Mouse (Mus musculus): Measurements from ENCODE around the gene Zfp809.
"Not testable (repeated sequence)": the region's sequence is repeated elsewhere in the genome, so short reads cannot be mapped to it uniquely, and the experiment has no call there.

Gene Zfp809

DNA sequence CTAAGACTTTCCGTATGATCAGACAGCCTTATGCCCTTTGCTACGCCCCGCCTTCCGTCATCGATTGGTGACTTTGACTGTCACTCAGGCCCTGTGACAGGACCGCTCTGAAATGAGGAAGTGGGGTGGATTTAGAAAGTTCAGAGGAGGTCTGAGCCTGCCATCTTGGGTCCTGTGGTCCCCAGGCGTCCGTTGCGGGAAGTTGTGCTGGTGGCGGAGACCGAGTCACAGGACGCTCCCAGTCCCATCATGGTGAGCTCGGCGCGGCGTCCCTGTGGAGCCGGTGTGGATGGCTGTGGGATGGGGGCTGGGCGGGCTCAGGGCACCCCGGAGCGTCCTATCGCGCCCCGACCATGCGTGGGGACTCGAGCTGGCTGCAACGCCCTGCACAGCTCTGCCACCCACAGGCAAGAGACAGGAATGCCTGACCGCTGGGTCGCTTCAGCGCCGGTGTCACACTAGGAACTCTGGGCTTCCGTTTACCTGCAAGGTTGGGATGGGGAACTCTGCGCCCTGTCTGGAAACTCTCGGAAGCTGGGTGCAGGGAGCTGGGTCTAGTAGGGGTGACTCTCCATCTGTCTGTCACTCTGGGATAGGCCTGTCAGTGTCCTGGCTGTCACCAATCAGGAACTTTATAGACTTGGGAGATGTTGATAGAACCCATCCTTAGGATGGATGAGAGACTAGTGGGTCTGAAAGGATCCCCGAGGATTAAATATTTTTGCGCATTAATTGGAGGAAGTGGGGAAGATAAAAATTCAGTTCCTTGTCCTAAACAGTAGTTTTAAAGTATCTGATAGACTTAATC is at the start of gene Zfp809:
Gene Zfp809, plus strand, starts transcription at position 134 of the 808 bp plus-strand sequence.
- peak; percentile 97 to 99 for DNase-seq (ENCODE audit: low spot score in 2 of 2)

DNA sequence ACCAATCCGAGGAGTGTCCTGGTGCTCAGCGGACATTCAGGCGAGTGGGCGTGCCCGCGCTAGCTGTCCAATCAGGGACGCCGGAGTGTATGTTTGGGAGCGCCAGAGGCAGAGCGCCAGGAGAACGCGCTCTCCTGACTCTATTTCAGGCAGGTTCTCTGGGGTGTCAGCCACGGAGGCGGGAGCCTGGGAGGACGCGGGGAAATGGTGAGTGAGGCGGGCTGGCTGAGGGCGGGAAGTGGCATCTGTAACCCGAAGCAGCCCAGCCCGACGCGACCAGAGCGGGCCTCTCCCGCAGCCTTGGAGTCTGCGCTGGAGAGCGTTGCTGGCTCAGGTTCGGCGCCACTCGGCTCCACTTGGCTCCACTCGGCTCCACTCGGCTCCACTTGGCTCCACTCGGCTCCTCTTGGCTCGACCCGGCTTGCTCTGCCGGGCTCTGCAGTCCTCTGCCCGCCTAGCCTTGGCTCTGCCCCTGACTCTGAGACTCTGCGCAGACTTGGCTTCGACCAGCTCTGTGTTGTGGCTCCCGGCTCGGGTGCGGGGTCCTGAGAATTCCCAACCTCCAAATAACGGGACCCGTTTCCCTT is 37.4 kb upstream of the Zfp809 start, which contains the start of gene Zfp872:
Gene Zfp872, plus strand, starts transcription at position 66 of the 587 bp plus-strand sequence.
- peak; percentile 9 to 19 for DNase-seq (ENCODE audit: low spot score in 2 of 2)

DNA sequence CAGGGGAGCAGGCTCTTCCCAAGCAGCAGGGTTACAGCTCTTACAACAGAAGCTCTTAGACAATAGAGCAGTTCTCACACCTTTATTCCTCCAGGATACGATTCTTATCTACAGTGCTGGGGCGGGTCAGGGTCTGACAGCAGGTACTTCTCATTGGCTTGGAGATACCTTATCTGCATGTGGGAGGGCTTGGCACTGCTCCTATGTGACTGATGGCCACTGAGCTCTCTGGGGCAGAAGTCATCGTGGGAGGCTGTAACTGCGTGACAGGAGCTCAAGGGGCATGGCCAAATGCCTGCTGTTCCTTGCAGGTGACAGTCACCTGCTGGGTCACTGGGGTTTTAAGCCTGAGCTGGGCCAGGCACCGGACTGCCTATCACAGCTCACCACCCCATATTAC is 29.1 kb upstream of the Zfp809 start:
- no peak for DNase-seq (ENCODE audit: low spot score in 2 of 2)

DNA sequence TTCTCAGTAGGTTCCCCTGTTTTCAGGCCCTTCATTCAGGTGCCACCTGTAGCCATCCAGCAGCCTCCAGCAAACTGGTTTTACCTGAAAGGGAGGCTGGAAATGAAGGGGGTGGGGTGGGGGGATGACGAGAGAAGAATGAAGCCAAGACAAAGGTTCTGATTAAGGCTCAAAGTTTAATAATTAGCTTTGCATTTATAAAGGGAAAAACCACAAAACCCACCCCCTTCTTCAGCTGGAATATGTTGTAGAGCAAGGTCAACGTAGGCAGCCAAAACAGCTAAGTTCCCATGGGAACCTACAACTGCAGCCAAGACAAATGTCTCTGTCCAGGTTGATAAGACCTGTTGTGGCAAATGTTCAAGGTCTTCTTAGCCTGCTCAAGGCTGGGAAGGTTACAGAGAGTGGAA is 11.7 kb upstream of the Zfp809 start:
- DNase-seq (ENCODE audit: low spot score in 2 of 2) = no peak

DNA sequence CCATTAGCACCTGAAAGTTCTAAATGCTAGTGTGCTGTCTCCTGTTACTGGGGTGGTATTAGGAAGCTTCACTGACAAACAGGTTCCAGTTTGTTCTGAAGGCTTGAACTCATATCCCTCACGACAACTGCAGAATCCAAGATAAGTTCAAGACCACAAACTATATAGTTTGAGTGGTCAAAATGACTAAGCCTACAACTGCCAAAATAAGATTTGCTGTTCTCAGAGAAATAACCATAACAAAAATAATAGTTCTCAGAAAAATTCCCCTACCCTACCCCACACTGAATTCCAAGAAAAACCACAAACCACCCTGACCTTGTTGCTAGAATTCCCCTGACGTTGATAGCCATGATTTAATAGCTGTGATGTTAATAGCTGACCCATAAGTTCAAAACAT is 11.0 kb upstream of the Zfp809 start:
- DNase-seq (ENCODE audit: low spot score in 2 of 2) = no peak

DNA sequence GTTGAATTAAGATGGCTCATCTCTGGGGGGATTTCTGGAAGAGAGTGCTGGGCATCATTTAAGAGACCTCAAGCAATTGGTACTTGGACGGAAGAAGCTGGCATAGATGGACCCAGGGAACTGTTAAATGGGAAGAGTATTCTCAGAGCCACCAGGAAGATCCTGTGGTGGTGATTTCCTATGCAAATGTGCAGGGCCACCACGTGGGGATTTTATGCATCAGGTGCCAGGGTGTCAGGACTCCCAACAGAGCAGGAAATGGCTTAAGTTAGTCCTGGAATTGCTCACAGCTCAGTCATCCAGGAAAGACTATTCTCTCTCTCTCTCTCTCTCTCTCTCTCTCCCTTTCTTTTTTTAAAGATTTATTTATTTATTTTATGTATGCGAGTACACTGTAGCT is 8.8 kb upstream of the Zfp809 start:
- DNase-seq (ENCODE audit: low spot score in 2 of 2) = no peak

DNA sequence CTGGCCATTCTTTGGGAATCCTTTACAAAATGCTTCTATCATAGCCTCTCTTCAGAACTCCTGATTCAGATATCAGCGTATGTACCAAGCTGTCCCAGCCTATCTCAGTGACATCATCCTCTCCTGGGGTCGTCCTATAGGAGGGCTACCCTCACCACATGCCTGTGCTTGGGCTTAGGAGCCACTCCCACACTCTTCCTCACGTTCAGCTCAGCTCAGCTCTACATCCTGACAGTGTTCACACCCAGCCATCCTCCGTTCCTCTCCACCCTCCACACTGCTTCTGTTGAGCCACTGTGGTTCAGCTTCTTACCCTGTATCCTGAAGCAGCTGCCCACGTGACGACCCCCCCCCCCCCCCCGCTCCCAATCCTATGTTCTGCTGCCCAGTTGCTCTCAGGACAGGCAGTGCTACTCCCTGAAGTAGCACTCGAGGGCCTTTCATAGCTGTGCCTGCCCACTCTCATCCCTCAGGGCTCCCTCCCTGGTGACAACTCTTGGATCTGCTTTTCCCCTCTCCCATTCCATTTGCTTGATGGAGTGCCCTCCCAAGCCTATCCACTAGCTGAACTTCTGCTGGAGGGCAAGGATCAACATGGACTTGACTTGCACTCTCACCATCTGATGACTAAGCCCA is 7.5 kb upstream of the Zfp809 start:
- no peak for DNase-seq (ENCODE audit: low spot score in 2 of 2)

DNA sequence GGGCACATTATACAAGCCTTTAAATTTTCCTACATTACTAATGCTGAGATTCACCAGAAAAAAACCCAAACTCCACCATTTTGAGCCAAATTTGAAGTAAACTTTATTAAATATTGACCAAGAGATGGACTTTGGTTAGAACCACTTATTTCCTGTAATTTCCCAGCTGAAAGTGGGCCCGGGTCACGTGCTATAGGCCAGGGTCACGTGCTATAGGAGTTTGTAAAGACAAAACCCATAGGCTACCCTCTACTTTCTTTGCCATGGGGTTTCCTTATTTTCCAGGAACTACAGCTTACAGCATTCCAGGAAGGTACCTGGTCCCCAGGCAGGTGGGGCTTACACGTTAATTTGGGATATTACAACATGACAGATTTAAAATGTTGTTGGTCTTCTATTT is 1.4 kb upstream of the Zfp809 start:
- DNase-seq (ENCODE audit: low spot score in 2 of 2) = no peak

DNA sequence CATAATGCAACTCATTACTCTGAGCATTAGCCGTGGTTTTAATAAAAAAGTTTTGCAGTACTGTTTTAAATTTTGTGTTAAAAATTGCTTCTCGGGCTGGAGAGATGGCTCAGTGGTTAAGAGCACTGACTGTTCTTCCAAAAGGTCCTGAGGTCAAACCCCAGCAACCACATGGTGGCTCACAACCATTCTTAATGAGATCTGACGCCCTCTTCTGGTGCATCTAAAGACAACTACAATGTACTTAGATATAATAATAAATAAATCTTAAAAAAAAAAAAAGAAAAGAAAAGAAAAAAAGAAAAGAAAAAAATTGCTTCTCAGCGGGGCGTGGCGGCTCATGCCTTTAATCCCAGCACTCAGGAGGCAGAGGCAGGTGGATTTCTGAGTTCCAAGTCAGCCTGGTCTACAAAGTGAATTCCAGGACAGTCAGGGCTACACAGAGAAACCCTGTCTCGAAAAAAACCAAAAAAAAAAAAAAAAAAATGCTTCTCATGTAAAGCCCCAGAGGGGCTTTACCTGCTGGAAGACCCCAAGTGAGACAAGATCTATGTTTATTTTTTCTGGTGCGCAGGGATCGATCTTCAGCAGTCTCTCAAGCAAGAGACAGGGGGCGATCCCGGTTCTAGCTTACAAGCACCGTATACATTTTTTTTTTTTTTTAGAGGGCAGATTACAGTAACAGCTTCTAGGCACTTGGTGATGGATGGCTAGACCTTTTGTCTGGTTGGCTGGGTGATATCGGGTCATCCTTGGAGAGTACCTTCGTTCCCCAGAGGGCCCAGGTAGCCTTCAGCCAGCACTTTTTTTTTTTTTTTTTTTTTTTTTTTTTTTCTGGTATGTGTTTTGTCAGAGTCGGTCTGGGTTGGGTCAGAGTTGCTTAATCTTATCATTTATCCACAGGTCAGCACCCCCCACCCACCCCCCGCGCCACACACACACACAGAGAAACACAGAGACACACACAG is 694 bp upstream of the Zfp809 start:
- DNase-seq (ENCODE audit: low spot score in 2 of 2) = no peak

DNA sequence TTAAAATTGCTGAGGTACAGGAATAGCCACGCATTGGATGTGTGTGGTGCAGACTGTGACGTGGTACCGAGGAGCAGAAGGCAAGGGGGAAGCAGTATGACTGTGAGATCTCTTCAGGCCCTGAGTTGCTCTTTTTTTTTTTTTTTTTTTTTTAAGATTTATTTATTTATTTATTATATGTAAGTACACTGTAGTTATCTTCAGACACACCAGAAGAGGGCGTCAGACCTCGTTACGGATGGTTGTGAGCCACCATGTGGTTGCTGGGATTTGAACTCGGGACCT is 817 bp downstream of the Zfp809 start:
- DNase-seq (ENCODE audit: low spot score in 2 of 2) = not testable (repeated sequence)

DNA sequence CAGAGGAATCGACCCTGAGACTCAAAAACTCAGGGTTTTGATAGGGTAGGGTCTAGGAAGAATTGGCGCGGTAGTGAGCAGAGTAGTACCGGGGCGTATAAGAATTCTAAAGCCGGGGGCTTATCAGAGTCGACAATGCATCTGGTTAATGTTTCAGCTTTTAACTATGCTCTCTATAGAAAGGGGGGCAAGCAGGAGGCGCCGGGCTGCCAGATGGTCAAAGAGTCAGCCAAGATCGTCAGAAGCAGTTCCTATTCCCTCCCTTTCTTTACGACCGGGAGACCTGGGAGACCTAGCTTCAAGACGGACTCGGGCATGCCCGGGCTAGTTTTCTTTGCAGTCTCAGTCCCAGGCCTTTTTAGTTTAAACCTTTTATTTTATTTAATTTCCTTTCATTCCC is 1.3 kb downstream of the Zfp809 start:
- DNase-seq (ENCODE audit: low spot score in 2 of 2) = no peak

DNA sequence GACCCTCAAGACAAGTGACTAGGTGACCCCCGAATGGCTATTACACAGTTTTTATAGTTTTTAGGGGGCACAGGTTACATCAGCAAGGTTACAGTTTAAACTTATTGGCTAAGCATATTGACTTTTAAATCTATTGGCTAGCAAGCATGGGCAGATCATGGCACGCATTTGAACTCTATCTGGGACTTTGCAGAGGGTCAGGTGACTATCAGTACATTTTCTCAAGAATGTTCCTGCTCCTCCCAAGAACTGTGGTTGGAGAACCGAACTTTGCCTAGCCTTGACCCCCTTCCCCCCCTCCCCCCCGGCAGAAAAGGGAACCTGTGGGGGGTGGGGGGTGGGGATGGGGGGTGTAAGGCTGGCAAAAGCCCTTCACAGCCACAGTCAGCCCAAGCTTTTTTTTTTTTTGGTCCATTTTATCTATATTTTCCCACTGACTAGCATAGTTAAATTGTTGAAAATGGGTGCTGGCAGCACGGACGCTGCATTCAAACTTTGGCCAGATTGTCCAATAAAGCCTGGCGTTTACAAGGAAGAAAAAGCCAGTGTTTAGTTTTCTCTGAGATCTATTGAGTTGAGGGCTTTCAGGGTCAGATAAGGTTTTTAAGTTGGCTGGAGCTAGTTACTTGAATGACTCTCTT is 4.0 kb downstream of the Zfp809 start:
- DNase-seq (ENCODE audit: low spot score in 2 of 2) = no peak

DNA sequence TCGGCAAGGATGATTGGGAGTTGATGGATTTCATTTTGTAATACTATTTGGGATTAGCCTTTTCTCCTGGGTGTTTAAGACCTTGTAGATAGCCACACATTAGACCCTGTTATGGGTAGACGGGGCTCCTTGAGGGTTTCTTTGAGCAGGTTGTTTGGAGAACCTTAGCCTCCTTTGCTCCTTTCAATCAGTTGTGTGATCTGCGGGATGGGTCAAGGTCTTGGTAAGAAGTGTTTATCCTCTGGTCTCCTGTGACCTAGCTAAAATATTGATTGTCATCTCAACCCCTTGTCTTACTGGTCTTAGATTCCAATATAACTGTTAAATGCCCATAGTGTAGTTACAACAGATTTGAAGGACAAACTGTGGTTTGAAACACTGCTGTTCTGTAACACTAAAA is 4.5 kb downstream of the Zfp809 start:
- DNase-seq (ENCODE audit: low spot score in 2 of 2) = no peak

DNA sequence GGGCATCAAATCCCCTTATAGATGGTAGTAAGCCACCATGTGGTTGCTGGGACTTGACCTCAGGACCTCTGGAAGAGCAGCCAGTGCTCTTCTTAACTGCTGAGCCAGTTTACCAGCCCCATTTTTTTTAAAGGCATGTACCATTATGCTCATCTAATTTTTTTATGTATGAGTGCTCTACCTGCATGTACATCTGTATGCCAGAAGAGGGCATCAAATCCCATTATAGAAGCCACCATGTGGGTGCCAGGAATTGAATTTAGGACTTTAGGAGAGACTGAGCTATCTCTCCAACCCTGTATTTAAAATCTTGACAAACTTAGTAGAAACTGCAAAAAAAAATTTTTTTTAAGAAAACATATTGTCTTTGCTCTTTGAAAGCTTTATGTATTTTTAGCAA is 5.0 kb downstream of the Zfp809 start:
- DNase-seq (ENCODE audit: low spot score in 2 of 2) = no peak

DNA sequence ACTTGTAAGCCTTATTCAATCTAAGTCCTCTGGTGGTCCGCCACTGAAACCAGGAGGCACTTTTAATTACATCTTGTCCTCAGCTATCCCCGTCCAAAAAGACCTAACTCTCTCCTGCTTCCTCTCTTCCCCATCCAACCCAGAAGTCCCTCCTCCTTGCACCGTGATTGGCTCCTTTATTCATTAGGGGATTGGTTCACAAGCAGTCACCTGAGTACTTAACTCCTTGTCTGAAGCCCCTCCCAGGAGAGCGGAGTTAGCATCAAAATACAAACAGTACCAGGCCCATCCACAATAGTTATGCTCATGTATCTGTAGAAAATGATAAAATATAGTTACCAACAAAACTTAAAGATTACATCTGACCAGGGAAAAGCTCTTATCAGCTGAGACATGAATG is 14.5 kb downstream of the Zfp809 start:
- no peak for DNase-seq (ENCODE audit: low spot score in 2 of 2)

DNA sequence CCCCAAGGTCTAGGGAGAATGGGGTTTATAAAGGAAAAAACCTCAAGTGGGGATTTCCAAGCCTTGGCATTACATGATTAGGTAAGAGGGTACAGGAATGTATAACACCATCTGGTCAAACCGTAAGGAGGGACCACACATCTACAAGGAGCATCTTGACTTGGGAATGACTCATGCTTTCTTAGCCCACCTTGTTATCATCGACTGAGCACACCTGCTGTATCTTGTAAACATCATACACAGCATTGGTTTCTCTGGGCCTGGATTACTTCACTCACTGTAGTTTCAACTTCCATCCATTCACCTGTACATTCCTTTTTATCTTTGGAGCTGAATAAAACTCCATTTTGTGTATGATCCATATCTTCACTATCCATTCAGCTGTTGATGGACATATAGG is 18.7 kb downstream of the Zfp809 start:
- no peak for DNase-seq (ENCODE audit: low spot score in 2 of 2)

DNA sequence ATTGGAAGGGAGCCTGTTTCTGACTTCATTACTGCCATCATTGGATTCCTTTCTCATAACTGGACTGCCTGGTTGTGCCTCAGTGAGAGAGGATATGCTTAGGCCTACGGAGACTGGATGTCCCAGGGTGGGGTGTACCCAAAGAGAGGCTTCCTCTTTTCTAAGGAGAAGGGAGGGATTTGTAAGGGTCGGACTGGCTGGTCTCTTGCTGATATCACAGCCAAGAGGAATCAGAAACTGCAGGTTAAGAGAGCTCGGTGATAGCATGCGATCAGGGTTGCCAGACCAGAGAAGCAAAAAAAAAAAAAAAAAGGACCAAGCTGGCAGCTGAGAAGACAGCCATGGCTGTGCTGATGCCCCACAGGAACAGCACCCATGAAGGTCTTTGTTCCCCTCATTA is 31.1 kb downstream of the Zfp809 start:
- DNase-seq (ENCODE audit: low spot score in 2 of 2) = no peak

DNA sequence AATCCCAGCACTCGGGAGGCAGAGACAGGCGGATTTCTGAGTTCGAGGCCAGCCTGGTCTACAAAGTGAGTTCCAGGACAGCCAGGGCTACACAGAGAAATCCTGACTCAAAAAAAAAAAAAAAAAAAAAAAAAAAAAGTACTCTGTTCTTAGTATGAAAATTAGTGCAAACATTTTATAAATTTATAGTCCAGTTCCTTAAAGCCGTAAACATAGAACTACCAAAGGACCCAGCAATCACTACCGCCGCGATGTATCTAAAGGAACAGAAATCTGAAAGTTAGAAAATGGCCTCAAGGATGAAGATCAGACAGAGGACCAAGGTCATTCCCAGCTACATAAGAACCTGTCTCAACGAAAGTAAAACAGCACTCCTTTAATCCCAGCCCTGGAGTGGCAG is 33.3 kb downstream of the Zfp809 start:
- DNase-seq (ENCODE audit: low spot score in 2 of 2) = no peak

DNA sequence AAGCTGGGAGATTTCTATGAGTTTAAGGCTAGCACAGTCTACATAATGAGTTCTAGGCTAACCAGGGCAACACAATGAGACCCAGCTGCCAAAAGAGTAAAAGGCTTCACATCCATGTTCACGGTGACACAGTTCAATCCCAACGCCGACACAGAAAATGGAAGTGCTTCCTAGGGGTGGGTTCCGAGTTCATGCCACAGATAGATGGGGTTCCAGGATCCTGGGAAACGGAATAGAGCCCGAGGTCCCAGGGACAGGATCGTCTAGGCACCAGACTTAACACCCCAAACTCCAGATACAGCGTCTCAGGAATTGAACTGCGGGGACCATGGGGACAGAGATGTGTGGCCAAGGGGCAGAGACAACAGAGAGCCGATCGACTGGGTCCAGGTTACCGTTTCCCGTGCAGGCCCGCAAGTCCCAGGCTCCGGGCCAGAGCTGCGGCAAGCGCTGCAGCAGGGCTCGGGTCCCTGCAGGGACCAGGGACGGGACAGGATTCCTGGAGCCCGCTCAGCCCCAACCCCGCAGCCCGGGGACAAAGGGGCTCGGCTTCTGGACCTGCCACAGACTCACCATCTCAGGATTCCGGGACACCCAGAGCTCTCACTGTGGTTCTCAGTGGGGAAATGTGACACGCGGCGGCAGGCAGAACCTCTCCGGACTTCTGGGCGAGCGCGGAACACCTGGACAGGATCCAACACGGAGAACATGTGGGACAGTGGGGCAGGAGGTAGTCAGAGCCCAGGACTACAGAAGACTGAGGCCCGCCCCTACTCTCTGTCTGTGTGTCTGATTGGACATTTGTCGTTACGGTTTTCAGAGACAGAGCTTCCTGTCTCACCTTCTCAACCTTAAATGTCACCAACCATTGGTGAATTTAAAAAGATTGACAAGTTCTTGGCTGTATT is 33.9 kb downstream of the Zfp809 start, which contains the start of gene Zfp599:
Gene Zfp599, minus strand, starts transcription at position 712 of the 908 bp plus-strand sequence.
- DNase-seq (ENCODE audit: low spot score in 2 of 2) = peak; percentile 56 to 68

DNA sequence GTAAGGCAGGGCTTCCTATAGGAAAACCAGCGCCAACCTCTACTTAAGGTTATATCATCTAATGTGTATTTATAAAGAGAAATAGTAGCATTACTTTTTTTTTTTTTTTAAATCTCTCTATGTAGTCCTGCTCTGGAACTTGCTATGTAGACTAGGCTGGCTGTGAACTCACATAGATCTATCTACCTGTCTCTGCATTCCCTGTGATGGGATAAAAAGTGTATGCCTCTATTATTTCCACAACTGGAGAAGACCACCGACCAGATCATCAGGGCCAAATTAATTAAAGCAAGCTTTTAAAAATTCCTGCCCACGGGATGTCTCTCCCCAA is 34.5 kb downstream of the Zfp809 start:
- DNase-seq (ENCODE audit: low spot score in 2 of 2) = no peak

DNA sequence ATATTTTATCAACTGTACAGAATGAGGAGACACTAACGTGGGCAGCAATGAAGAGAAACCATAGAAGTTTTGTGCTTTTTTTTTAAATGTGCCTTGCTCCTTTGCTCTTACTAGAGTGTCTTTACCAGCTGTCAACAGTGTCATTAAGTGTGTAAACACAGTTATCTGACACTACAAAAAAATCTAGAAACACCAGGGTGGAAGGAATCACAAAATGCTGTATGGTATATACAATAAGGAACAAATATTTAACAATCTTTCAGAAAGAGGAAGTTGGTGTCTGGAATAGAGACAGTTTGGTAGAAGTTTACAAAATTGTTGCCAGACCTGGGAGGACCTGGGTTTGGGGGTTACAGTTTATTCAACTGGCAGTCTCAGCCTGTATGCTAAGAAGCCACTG is 36.1 kb downstream of the Zfp809 start:
- no peak for DNase-seq (ENCODE audit: low spot score in 2 of 2)

Data from right cerebral cortex, postnatal 36 days (tissue).